Mouse (Mus musculus): Measurements from ENCODE around the gene Asb8. TPM values are rescaled to one million over a fixed set of nuclear protein-coding genes. Genes with fewer than 3 reads are reported as not detected.

The Asb8 gene
- polyA plus RNA-seq (2015; fragmentation: Nextera tagmentation; extraction: Ambion mirVana) = 52.9 and 59.4 TPM in 2 replicates

DNA sequence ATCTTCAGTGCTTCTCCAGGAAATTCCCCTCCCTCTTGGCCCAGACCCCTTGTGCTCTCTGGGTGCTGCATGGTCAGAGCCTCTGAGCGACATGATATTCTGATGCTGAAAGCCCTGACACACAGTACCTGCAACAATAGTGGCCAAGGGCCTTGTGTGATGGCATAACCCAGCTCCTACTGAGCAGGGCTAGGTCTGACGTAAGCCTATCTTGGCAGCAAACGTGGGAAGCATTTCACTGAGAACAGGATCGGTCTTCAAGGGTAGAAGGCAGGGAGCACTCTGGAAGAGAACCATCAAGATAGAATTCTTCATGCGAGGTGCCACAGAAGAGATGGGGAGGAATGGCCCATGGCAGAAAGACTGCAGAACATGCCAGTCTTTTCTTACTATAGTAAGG is at the start of gene Asb8:
Gene Asb8 (minus strand): TSS at position 101 of the 400 bp plus-strand sequence.
- H3K27ac ChIP-seq = no peak within 1 kb of the TSS
- no peak within 1 kb of the TSS for H3K4me3 ChIP-seq
- H3K27me3 ChIP-seq = peaks cover 32% of the 10 kb centered on the region
- H3K4me1 ChIP-seq (replicated peaks) = peaks cover 34% of the 10 kb centered on the region
- no peak within 1 kb of the TSS for H3K9ac ChIP-seq
- ATAC-seq (ENCODE audit: low FRiP score) = no peak
- H3K4me2 ChIP-seq = peak within 1 kb of the TSS; percentile 88; the same call in 1 of the 2 replicates
- 82% methylated on average over 5 of the region's 5 CpGs for WGBS
- H3K36me3 ChIP-seq = no peaks in the 10 kb centered on the region
- no peaks in the 10 kb centered on the region for H3K9me3 ChIP-seq

DNA sequence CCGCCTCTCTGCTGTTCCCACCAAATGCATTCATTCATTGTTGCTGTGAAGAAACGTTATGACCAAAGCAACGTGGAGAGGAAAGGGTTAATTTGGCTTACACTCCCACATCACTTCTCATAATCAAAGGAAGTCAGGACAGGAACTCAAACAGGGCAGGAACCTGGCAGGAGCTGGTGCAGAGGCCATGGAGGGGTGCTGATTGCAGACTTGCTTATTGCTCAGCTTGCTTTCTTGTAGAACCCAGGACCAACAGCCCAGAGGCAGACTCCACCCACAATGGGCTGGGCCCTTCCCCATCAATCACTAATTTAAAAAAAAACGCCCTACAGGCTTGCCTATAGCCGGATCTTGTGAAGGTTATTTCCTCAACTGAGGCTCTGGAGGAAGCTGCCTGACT is 48.7 kb upstream of the Asb8 start:
- H3K4me1 ChIP-seq (replicated peaks) = no peaks in the 10 kb centered on the region
- H3K36me3 ChIP-seq = no peaks in the 10 kb centered on the region
- no peak overlapping the region for H3K27ac ChIP-seq
- H3K9me3 ChIP-seq = no peaks in the 10 kb centered on the region
- H3K4me3 ChIP-seq = no peak overlapping the region
- H3K4me2 ChIP-seq = no peak overlapping the region
- H3K9ac ChIP-seq = no peak overlapping the region
- 75% methylated on average over 5 of the region's 5 CpGs for WGBS
- no peak for ATAC-seq (ENCODE audit: low FRiP score)
- H3K27me3 ChIP-seq = no peaks in the 10 kb centered on the region

DNA sequence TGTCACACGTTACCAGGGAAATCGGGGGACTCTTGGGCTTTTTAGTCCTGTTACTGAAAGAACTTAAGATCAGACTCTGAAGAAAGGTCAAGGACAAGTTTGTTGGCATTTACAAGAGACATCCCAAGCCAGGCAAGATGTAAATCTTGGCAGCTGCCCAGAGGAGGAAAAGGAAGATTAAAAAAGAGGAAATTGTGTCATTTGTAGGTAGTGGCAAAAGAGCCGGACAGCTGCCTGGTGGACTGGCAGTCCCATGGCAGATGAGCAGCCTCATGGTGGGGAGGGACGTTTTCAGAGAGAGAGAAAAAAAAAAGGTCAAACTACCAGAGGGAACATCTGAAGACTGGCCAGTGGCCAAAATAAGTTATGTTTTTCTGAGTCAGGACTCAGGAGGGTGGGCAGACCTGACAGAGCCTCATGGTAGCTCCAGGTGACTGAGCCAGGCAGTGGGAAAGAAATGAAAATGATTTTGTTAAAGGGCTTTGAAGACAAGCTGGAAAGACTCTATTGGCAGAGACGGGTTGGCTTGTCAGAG is 48.0 kb upstream of the Asb8 start:
- Histone ChIP-seq H3K27me3 (no peaks in the 10 kb centered on the region), H3K4me3 (no peak overlapping the region), H3K9me3 (no peaks in the 10 kb centered on the region), H3K36me3 (no peaks in the 10 kb centered on the region), H3K27ac (no peak overlapping the region), H3K4me1 (replicated peaks) (no peaks in the 10 kb centered on the region), H3K9ac (no peak overlapping the region), H3K4me2 (no peak overlapping the region)
- WGBS = 83% methylated on average over 5 of the region's 5 CpGs
- ATAC-seq (ENCODE audit: low FRiP score) = no peak

DNA sequence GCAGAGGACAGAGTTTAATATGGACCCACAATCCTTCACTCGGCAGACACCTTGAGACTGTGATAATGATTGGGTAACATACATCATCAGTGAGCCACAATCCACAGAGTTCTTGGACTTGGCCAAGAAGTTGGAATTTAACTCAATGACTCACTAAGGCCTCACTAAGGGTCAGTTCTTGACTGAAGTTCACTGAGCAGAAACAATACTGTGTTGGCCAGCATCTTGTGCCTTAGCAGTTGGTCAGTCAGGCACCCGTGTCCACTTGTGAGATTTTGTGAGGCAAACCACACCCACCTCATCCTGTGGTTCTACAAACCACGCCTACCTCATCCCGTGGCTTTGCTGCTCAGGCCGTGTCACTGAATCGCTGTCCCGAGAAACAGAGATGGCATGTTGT is 44.3 kb upstream of the Asb8 start:
- H3K4me2 ChIP-seq = no peak overlapping the region
- H3K27ac ChIP-seq = no peak overlapping the region
- no peak overlapping the region for H3K4me3 ChIP-seq
- H3K9me3 ChIP-seq = no peaks in the 10 kb centered on the region
- H3K4me1 ChIP-seq (replicated peaks) = no peaks in the 10 kb centered on the region
- no peak for ATAC-seq (ENCODE audit: low FRiP score)
- no peaks in the 10 kb centered on the region for H3K36me3 ChIP-seq
- no peaks in the 10 kb centered on the region for H3K27me3 ChIP-seq
- H3K9ac ChIP-seq = no peak overlapping the region
- 82% methylated on average over 7 of the region's 7 CpGs for WGBS

DNA sequence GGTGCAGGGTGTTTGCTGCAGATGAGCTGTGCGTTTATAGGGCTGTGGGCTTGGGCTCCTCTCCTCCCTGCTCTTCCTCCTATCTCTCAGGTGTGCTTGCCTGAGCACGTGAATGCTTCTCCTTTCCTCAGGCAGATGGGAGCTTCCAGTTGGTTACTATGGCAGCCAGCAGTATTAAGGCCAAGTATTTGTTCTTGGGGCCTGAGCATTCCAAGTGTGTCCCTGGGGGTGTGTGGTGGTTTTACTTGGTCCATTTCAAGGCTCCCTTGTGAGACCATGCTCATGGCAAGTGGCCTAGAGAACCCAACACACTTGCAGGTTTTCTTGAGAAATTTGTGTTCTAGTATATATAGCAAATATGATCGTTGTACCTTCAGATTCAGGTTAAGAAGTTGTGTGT is 30.0 kb upstream of the Asb8 start, which contains the start of gene Olfr288:
Gene Olfr288 (minus strand): TSS at position 101 of the 400 bp plus-strand sequence.
- no peak within 1 kb of the TSS for H3K27ac ChIP-seq
- H3K9ac ChIP-seq = no peak within 1 kb of the TSS
- WGBS = 81% methylated on average over 3 of the region's 3 CpGs
- H3K36me3 ChIP-seq = no peaks in the 10 kb centered on the region
- no peaks in the 10 kb centered on the region for H3K4me1 ChIP-seq (replicated peaks)
- ATAC-seq (ENCODE audit: low FRiP score) = no peak
- H3K4me3 ChIP-seq = no peak within 1 kb of the TSS
- no peaks in the 10 kb centered on the region for H3K9me3 ChIP-seq
- no peaks in the 10 kb centered on the region for H3K27me3 ChIP-seq
- H3K4me2 ChIP-seq = no peak within 1 kb of the TSS

DNA sequence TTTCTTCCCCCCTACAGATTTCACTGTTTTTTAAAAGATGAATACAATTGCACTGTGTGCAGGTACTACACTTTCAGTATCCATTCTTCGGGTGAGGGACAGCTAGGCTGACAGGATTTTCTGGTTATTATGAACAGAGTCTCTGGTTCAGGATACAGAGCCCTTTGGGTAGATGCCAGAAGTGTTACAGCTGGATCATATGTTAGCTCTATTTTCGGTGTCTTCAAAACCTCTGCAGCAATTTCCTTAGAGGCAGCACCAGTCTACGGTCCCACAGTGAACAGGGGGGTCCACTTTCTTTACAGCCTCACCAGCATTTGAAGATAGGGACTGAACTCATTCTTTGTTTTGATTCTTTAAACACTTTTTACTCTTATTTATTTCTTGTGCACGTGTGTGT is 19.0 kb upstream of the Asb8 start:
- 81% methylated on average over 4 of the region's 4 CpGs for WGBS
- no peaks in the 10 kb centered on the region for H3K27me3 ChIP-seq
- no peak overlapping the region for H3K4me3 ChIP-seq
- ATAC-seq (ENCODE audit: low FRiP score) = no peak
- no peak overlapping the region for H3K27ac ChIP-seq
- no peaks in the 10 kb centered on the region for H3K9me3 ChIP-seq
- H3K9ac ChIP-seq = no peak overlapping the region
- no peak overlapping the region for H3K4me2 ChIP-seq
- peaks cover 9% of the 10 kb centered on the region for H3K4me1 ChIP-seq (replicated peaks)
- no peaks in the 10 kb centered on the region for H3K36me3 ChIP-seq

DNA sequence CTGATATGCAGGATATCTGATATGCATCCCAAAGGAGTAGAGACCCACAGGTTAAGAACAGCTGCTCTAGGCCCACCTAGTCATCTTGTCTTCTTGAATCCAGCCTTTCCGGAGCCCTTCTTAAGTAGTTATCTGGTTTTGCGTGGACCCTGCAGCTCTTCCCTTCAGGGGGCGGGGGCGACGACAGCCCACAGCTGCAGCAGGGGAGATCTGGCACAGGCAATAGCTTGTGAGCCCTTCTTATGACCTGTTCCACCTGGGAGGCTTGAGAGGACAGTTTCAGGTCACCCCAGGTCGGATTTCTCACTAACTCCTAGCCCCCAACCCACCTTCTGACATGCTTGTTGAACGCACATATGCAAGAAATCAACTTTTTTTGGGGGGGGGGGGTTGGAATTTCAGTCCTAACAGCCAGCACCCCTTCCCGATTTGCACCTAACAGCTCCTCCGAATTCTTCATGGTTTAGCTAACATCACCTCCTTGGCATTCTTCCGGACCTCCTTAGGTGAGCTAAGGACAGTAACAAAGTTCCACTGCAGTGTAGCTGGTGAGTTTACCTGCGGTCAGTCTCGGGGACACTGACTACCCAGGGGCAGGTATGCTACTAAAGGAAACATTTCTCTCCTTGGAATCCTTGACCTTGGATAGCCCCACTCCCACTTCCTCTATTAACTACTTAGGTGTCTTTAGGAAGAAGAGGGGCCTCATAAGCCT is 16.6 kb upstream of the Asb8 start:
- Histone ChIP-seq H3K9me3 (no peaks in the 10 kb centered on the region), H3K4me2 (no peak overlapping the region), H3K27me3 (0 out of 2 replicates have a peak, but pooled peaks cover 3% of the 10 kb centered on the region), H3K36me3 (no peaks in the 10 kb centered on the region), H3K4me1 (replicated peaks) (peaks cover 9% of the 10 kb centered on the region), H3K27ac (no peak overlapping the region), H3K9ac (no peak overlapping the region), H3K4me3 (no peak overlapping the region)
- ATAC-seq (ENCODE audit: low FRiP score) = no peak
- 69% methylated on average over 12 of the region's 12 CpGs for WGBS

DNA sequence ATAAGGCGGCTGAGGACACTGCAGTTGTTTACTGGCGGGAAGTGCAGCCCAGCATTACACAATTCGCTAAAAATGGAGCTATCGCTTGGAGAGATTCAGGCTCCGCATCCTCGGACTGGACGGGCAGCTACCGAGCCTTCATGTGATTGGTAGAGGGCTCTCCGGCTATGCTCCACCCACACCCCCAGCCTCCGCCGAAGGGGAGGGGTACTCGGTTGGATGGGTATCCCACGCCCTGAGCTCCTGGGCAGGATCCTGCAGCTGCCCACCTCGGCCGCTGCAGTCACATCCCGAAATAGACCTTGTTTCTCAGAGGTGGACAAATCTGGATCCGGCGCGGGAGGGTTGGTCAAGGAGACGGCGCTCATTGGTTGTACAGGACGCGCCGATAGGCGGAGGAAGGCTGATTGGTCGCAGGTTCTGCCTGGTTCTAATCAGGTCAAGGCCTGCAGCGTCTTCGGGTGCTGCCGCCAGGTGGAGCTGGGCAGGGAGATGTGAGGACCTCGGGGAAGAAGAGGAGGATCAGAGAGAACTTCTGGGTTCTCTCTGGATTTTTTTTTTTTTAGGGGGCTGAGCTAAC is 15.8 kb upstream of the Asb8 start:
- peak; percentile 99 for ATAC-seq (ENCODE audit: low FRiP score)
- Histone ChIP-seq H3K4me1 (replicated peaks) (peaks cover 9% of the 10 kb centered on the region), H3K4me3 (peak overlapping the region; percentile 53), H3K9me3 (no peaks in the 10 kb centered on the region), H3K36me3 (no peaks in the 10 kb centered on the region), H3K4me2 (peak overlapping the region; percentile 74), H3K27ac (peak overlapping the region; percentile 85), H3K9ac (peak overlapping the region; percentile 71), H3K27me3 (0 out of 2 replicates have a peak, but pooled peaks cover 3% of the 10 kb centered on the region)
- under 1% methylated on average over 30 of the region's 30 CpGs for WGBS

DNA sequence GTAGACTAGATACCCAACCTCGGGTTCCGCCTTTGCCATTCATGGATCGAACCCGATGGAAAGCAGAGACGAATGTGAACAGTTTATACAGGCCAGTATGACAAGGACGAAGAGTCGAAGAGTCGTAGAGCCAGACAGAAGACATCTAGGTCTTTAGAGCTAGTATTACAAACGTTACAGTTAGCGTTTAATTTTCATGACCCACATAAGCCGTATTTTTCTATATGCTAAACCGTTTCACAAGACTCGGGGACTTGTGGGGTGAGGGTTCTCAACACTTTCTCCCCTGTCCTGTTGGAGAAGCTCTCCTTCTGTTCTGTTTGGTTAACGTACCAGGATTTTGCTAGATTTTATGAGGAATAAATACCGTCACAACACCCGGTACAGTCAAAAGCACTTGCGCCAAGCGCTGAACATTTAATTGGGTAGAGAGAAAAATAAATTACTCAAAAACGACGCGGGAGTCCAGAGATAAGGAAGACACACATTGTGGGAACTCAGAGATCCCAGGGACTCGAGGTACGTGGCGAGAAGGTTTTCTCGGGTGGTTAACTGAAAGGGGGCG is 15.2 kb upstream of the Asb8 start:
- no peak for ATAC-seq (ENCODE audit: low FRiP score)
- no peaks in the 10 kb centered on the region for H3K36me3 ChIP-seq
- H3K4me1 ChIP-seq (replicated peaks) = peaks cover 9% of the 10 kb centered on the region
- peak overlapping the region; percentile 85 for H3K27ac ChIP-seq
- H3K27me3 ChIP-seq = 0 out of 2 replicates have a peak, but pooled peaks cover 8% of the 10 kb centered on the region
- H3K4me2 ChIP-seq = peak overlapping the region; percentile 74
- peak overlapping the region; percentile 71 for H3K9ac ChIP-seq
- WGBS = 6% methylated on average over 26 of the region's 26 CpGs
- H3K4me3 ChIP-seq = peak overlapping the region; percentile 53
- H3K9me3 ChIP-seq = no peaks in the 10 kb centered on the region

DNA sequence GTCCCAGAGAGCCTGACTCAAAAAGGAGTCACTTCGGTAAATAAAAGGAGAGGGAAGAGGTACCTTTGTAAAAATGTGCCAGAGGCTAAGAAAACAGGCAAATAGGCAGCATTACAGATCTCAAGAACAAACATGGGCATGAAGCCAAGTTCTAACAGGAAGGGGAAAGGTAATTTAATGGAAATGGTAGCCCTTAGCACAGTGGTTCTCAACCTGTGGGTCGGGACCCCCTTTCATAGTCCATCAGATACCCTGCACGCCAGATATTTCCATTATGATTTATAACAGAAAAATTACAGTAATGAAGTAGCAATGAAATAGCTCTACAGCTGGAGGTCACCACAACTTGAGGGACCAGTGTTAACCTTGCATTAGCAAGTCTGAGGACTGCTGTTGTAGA is 11.9 kb upstream of the Asb8 start:
- no peak overlapping the region for H3K9ac ChIP-seq
- no peaks in the 10 kb centered on the region for H3K36me3 ChIP-seq
- H3K4me3 ChIP-seq = no peak overlapping the region
- peaks cover 9% of the 10 kb centered on the region for H3K4me1 ChIP-seq (replicated peaks)
- no peak overlapping the region for H3K27ac ChIP-seq
- H3K4me2 ChIP-seq = no peak overlapping the region
- H3K9me3 ChIP-seq = no peaks in the 10 kb centered on the region
- H3K27me3 ChIP-seq = peaks cover 14% of the 10 kb centered on the region; the same call in 1 of the 2 replicates
- WGBS = 82% methylated on average over 3 of the region's 3 CpGs
- no peak for ATAC-seq (ENCODE audit: low FRiP score)

DNA sequence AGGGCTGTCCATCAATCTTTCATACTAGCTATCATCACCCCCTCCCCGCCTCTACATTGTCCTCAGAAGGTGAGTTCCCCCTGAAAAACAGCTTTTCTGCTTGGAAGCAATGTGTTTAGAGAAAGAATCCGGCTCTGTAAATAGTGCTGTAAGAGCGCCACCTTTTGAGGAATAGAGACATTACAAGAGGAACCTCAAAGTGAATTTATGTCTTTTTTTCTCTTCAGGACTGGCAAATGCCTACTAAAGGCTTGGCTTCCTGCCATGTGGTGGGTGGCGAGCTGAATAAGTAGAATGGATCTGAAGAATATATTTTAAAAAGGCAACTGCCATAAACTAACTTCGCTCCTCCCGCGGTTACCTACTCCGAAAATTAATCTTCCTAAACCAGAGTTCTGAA is 8.4 kb upstream of the Asb8 start:
- WGBS = 38% methylated on average over 8 of the region's 8 CpGs
- H3K9me3 ChIP-seq = no peaks in the 10 kb centered on the region
- peaks cover 44% of the 10 kb centered on the region for H3K27me3 ChIP-seq
- no peaks in the 10 kb centered on the region for H3K36me3 ChIP-seq
- no peak overlapping the region for H3K9ac ChIP-seq
- H3K4me1 ChIP-seq (replicated peaks) = peaks cover 35% of the 10 kb centered on the region
- no peak for ATAC-seq (ENCODE audit: low FRiP score)
- no peak overlapping the region for H3K4me2 ChIP-seq
- no peak overlapping the region for H3K27ac ChIP-seq
- no peak overlapping the region for H3K4me3 ChIP-seq

DNA sequence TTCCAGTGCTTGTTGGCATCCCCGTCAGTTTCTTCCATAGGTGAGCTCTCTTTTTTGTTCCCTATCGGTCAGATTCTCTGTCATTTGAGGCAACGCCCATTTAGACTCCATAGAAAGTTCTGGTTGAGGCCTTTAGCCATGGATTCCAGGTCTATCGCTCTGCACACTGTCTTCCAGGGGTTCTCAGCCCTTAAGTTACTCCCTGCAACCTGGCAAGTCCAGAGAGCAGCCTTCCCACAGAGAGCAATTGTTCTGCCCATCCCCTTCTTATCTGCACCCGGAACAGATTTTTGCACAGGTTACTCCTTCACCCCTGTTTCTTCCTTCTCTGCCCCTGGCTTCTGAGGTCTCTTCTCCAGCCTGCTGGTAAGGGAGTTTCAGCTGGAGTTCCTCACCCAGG is 6.7 kb upstream of the Asb8 start:
- peaks cover 50% of the 10 kb centered on the region for H3K27me3 ChIP-seq
- 82% methylated on average over 5 of the region's 5 CpGs for WGBS
- no peak for ATAC-seq (ENCODE audit: low FRiP score)
- H3K4me1 ChIP-seq (replicated peaks) = peaks cover 47% of the 10 kb centered on the region
- H3K9me3 ChIP-seq = no peaks in the 10 kb centered on the region
- no peak overlapping the region for H3K4me3 ChIP-seq
- 0 out of 2 replicates have a peak overlapping the region, but pooled peaks have one; percentile 1 for H3K4me2 ChIP-seq
- no peak overlapping the region for H3K9ac ChIP-seq
- H3K27ac ChIP-seq = no peak overlapping the region
- H3K36me3 ChIP-seq = no peaks in the 10 kb centered on the region
